Mouse (Mus musculus) hindbrain, embryonic 10.5 days (tissue): ENCODE measurements around the gene Cryge. TPM values are rescaled to one million over a fixed set of nuclear protein-coding genes. Genes with fewer than 3 reads are reported as not detected.

Experiments
- DNase-seq: peaks from one replicate; pipeline ENCODE4 v3.0.0-alpha.2; 2017; ENCODE audit warnings: low spot score
- H3K27ac ChIP-seq: fragments of 300-500 bp; sonication (generic); 2 replicates; pipeline ENCODE4 v1.5.1; 2016; ENCODE audit warnings: mild to moderate bottlenecking, moderate library complexity
- H3K27me3 ChIP-seq: fragments of 300-500 bp; sonication (generic); 2 replicates; pipeline ENCODE4 v1.6.1; 2016; ENCODE audit warnings: mild to moderate bottlenecking; ENCODE audit not compliant: poor library complexity, insufficient read depth, severe bottlenecking
- H3K36me3 ChIP-seq: fragments of 300-500 bp; sonication (generic); 2 replicates; pipeline ENCODE4 v1.6.1; 2016; ENCODE audit warnings: mild to moderate bottlenecking, moderate library complexity
- H3K4me1 ChIP-seq: fragments of 300-500 bp; sonication (generic); replicated peaks from 2 replicates; pipeline ENCODE4 v1.6.1; 2016; ENCODE audit warnings: mild to moderate bottlenecking
- H3K4me3 ChIP-seq: fragments of 300-500 bp; sonication (generic); 2 replicates; pipeline ENCODE4 v1.5.1; 2016; ENCODE audit warnings: mild to moderate bottlenecking, moderate library complexity
- H3K9me3 ChIP-seq: fragments of 300-500 bp; sonication (generic); 2 replicates; pipeline ENCODE4 v1.6.1; 2016; ENCODE audit warnings: mild to moderate bottlenecking, moderate library complexity
- WGBS: fragments of 180-500 bp; shearing (Covaris S2); methylation state at CpG from one replicate; pipeline ENCODE4 v1.1.7; 2016; 5-methylcytosine and 5-hydroxymethylcytosine counted together
- polyA plus RNA-seq: library from polyadenylated mRNA; unstranded; fragments of >200 nt; fragmentation: Nextera tagmentation; extraction: Ambion mirVana; gene quantifications from 2 replicates; pipeline ENCODE4 v1.2.1, GENCODE M21; 2016

The Cryge gene
- polyA plus RNA-seq, 1 experiment from 2014 or later: 0.30 TPM

DNA sequence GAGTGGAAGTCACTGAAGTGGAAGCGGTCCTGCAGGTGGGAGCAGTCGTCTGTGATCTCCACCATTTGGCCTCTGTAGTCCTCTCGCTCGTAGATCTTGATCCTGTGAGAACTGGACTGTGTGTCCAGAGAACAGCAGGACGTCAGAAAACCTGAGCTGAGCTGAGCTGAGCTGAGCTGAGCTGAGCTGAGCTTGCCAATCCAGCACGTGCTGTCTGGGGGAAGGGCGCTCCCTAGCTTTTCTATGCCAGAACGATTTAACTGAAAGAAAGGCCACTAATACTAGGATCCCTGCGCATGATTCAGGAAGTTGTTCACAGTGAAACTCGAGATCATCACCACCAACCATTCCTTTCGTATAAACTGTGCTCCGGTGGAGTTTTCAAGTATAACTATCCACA, 2.2 kb downstream of the Cryge start:
- Histone ChIP-seq H3K36me3 (no peaks in the 10 kb centered on the region), H3K4me1 (peaks cover 14% of the 10 kb centered on the region), H3K27ac (no peak overlapping the region), H3K4me3 (no peak overlapping the region), H3K9me3 (no peaks in the 10 kb centered on the region), H3K27me3 (peaks cover 6% of the 10 kb centered on the region; the same call in 1 of the 2 replicates)
- WGBS: 56% methylated on average over 12 of the region's 12 CpGs
- DNase-seq: no peak

GRCm38 (mm10) chr1:65046401-65047109, 4.4 kb downstream of the Cryge start:
- Histone ChIP-seq H3K4me1 (peaks cover 7% of the 10 kb centered on the region), H3K4me3 (no peak overlapping the region), H3K9me3 (no peaks in the 10 kb centered on the region), H3K27ac (no peak overlapping the region), H3K36me3 (no peaks in the 10 kb centered on the region), H3K27me3 (peaks cover 6% of the 10 kb centered on the region; the same call in 1 of the 2 replicates)
- WGBS: 40% methylated on average over 8 of the region's 8 CpGs
- no peak for DNase-seq

DNA sequence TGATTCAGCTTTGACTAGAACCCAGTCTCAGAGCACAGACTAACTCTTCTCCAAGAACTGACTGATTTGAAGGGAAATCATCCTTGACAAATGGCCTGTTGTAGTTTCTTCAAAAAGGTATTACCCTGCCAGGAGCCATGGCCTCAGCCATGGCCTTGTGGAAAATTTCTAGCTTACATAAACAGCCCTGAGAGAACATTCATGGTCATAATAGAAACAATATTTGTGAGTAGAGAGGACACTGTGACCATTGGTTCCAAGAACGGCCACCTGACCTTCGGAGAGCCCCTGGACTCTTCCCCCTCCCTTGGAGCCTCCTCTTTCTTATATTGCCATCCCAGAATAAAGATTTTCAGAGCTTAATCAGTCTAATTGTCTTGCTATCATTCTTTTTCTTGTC, 7.5 kb downstream of the Cryge start:
- Histone ChIP-seq H3K36me3 (no peaks in the 10 kb centered on the region), H3K4me1 (no peaks in the 10 kb centered on the region), H3K4me3 (no peak overlapping the region), H3K27ac (no peak overlapping the region), H3K27me3 (no peaks in the 10 kb centered on the region), H3K9me3 (no peaks in the 10 kb centered on the region)
- no peak for DNase-seq
- 80% methylated on average over 2 of the region's 2 CpGs for WGBS

- Histone ChIP-seq H3K4me1 (no peaks in the 10 kb centered on the region), H3K36me3 (no peaks in the 10 kb centered on the region), H3K27ac (no peak overlapping the region), H3K4me3 (no peak overlapping the region), H3K9me3 (no peaks in the 10 kb centered on the region), H3K27me3 (no peaks in the 10 kb centered on the region)
- no peak for DNase-seq
- 95% methylated on average over 3 of the region's 3 CpGs for WGBS
These were observed 9.1 kb downstream of the Cryge start for GRCm38 (mm10) chr1:65041837-65042236.

DNA sequence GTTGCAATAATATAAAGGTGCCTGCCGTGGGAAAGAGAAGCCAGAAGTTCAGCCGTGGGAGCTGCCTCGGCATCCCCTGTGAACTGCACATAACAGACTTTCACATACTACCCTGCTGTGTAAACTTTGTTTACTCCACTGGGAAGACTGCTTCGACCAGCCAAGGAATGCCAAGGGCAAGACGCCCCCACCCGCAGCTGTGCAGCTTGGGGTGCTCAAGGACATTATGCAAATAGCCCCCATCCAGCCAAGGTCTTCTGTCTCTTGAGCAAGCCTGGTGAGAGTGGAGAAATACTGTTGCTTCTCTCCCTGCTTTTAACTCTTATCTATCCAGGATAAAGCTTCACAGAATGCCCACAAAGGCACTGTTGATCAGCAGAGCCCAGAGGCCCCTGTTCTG, 10.1 kb downstream of the Cryge start:
- no peak overlapping the region for H3K27ac ChIP-seq
- H3K4me3 ChIP-seq: no peak overlapping the region
- DNase-seq: no peak
- no peaks in the 10 kb centered on the region for H3K36me3 ChIP-seq
- H3K9me3 ChIP-seq: no peaks in the 10 kb centered on the region
- no peaks in the 10 kb centered on the region for H3K4me1 ChIP-seq
- WGBS: 84% methylated on average over 6 of the region's 6 CpGs
- H3K27me3 ChIP-seq: no peaks in the 10 kb centered on the region

DNA sequence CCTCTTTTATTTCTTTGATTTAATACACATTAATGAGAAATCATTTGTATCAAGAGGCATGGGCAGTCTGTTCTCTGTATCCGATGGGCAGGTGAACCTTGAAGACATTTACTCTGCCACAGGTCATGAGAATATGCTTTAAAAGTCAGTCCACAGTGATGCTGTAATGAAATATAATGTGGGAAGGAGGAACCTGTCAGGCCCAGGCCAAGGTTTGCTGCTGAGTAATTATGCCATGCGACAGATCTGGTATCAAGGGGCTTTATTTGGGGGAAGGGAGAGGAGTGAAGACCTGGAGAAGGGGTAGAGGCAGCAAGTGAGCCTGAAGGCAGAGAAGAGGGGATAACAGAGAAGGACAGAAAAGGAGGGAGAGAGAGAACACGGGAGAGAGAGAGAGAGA, 11.3 kb downstream of the Cryge start:
- Histone ChIP-seq H3K4me1 (no peaks in the 10 kb centered on the region), H3K27me3 (no peaks in the 10 kb centered on the region), H3K36me3 (no peaks in the 10 kb centered on the region), H3K9me3 (no peaks in the 10 kb centered on the region), H3K4me3 (no peak overlapping the region), H3K27ac (no peak overlapping the region)
- no peak for DNase-seq
- 83% methylated on average over 3 of the region's 3 CpGs for WGBS

GRCm38 (mm10) chr1:65037542-65037941, 13.4 kb downstream of the Cryge start:
- Histone ChIP-seq H3K27me3 (no peaks in the 10 kb centered on the region), H3K4me3 (no peak overlapping the region), H3K36me3 (no peaks in the 10 kb centered on the region), H3K27ac (no peak overlapping the region), H3K9me3 (no peaks in the 10 kb centered on the region), H3K4me1 (no peaks in the 10 kb centered on the region)
- 78% methylated on average over 2 of the region's 2 CpGs for WGBS
- DNase-seq: no peak

DNA sequence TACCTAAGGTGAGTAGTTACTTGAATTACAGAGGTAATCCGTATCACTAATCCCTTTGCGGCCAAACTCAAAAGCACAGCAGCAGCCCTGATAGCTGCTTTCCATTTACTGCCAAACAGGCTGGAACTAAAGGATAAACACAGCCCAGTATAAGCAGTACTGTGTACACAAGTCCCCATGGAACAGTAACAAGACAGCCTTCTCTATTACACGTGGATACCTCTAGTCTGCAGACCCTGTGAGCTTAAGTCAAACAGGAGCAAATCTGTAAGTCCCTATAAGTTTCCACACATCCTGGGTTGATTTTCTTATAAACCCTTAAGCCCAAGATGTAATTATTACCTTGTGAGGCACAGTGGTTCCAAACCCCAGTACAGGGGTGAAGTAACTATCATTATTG, 15.4 kb downstream of the Cryge start:
- H3K27me3 ChIP-seq: no peaks in the 10 kb centered on the region
- 46% methylated on average over 3 of the region's 3 CpGs for WGBS
- H3K27ac ChIP-seq: no peak overlapping the region
- H3K4me1 ChIP-seq: no peaks in the 10 kb centered on the region
- no peak for DNase-seq
- H3K4me3 ChIP-seq: no peak overlapping the region
- H3K9me3 ChIP-seq: no peaks in the 10 kb centered on the region
- no peaks in the 10 kb centered on the region for H3K36me3 ChIP-seq

DNA sequence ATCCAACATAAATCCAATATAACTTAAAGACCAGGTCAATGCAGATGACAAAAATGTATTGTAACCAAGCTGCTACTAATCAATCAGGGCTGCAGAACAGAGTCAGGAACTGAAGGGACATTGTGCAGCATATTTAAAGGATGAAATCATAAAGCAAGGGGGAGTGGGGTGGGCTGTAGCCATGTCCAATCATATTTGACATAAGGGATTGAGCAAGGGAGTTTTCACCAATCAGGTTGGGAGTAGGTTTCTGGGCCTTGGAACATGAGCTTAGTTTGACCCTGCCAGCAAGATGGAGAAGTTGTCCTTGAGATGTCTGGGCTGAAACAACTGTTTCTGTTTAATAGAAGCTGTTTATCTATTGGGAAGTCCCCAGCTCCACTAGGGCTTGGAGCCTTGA, 18.3 kb downstream of the Cryge start, which contains the start of gene Akr1cl:
Gene Akr1cl, minus strand, starts transcription at position 119 of the 400 bp plus-strand sequence.
- Histone ChIP-seq H3K9me3 (no peaks in the 10 kb centered on the region), H3K27me3 (no peaks in the 10 kb centered on the region), H3K27ac (no peak within 1 kb of the TSS)

DNA sequence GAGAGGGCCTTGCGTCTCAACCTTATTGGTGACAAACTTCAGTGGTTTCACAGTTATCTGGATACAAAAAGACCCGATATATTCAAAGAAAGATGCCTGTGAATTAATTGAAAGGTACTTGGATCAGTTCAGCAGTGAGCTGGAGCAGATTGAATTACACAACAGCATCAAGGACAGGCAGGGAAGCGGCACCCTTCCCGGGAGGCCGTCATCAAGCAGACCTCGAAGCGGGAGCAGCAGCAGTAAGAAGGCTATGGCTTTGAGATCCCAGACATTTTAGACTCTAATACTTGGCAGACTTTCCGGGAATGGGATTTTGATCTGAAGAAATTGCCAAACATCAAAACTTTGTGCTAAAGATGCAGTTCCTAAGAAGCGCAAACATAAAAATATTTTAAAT, 22.7 kb downstream of the Cryge start:
- H3K4me1 ChIP-seq: no peaks in the 10 kb centered on the region
- 72% methylated on average over 9 of the region's 9 CpGs for WGBS
- no peak overlapping the region for H3K4me3 ChIP-seq
- no peaks in the 10 kb centered on the region for H3K9me3 ChIP-seq
- no peak for DNase-seq
- H3K36me3 ChIP-seq: no peaks in the 10 kb centered on the region
- H3K27ac ChIP-seq: no peak overlapping the region
- no peaks in the 10 kb centered on the region for H3K27me3 ChIP-seq

More for the DNA sequence above, 18.3 kb downstream of the Cryge start, which contains the start of gene Akr1cl:
- DNase-seq: no peak
- no peaks in the 10 kb centered on the region for H3K36me3 ChIP-seq
- H3K4me1 ChIP-seq: no peaks in the 10 kb centered on the region
- H3K4me3 ChIP-seq: no peak within 1 kb of the TSS

GRCm38 (mm10) chr1:65012726-65013125, 38.2 kb downstream of the Cryge start:
- no peak overlapping the region for H3K27ac ChIP-seq
- no peaks in the 10 kb centered on the region for H3K4me1 ChIP-seq
- no peak overlapping the region for H3K4me3 ChIP-seq
- WGBS: 77% methylated on average over 4 of the region's 4 CpGs
- no peaks in the 10 kb centered on the region for H3K27me3 ChIP-seq
- H3K9me3 ChIP-seq: no peaks in the 10 kb centered on the region
- DNase-seq: no peak
- H3K36me3 ChIP-seq: no peaks in the 10 kb centered on the region

- no peaks in the 10 kb centered on the region for H3K36me3 ChIP-seq
- no peaks in the 10 kb centered on the region for H3K9me3 ChIP-seq
- no peak overlapping the region for H3K4me3 ChIP-seq
- 19% methylated on average over 9 of the region's 9 CpGs for WGBS
- no peaks in the 10 kb centered on the region for H3K27me3 ChIP-seq
- peak; percentile 65 for DNase-seq
- H3K27ac ChIP-seq: no peak overlapping the region
- no peaks in the 10 kb centered on the region for H3K4me1 ChIP-seq
These were observed 40.8 kb downstream of the Cryge start for GRCm38 (mm10) chr1:65010153-65010552.

DNA sequence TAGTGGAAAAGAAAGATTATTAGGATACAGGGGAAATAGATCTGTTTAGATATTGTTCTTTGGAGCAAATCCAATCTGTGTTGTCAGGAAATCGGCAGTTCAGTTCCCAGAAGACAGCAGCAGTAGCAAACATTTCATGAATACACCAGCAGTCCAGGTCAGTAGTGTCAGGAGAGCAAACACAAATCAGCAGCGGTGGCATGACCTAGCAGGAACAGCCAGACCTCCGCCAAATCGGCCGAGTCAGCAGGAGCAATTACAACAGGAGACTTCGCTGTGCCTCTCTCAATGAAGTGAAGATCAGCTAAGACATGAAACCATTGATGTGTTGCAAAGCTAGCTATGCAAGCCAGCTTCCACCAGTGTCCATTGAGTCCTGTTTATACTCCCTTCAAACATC, 45.4 kb downstream of the Cryge start:
- Histone ChIP-seq H3K4me1 (no peaks in the 10 kb centered on the region), H3K27me3 (no peaks in the 10 kb centered on the region), H3K9me3 (no peaks in the 10 kb centered on the region), H3K36me3 (no peaks in the 10 kb centered on the region), H3K27ac (no peak overlapping the region), H3K4me3 (no peak overlapping the region)
- 87% methylated on average over 6 of the region's 6 CpGs for WGBS
- DNase-seq: no peak

DNA sequence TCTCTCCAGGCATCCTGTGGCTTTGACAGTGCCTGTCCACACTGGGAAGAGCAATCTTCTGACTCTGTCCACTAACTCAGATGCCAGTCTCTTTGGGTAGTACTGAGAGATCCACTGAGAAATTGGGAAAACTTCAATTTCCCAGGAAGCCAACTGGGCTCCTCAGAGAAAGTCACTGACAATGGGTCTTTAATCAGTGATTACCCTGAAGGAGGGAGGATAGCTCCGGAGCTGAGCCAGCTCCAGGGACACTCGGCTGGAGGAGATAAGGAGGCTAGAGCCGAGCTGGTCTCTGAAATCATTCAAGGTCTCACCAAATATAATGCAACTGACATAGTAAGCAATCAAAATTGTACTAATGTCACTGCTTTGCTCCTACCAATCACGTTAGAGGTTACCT, 46.4 kb downstream of the Cryge start:
- H3K9me3 ChIP-seq: no peaks in the 10 kb centered on the region
- no peaks in the 10 kb centered on the region for H3K4me1 ChIP-seq
- no peaks in the 10 kb centered on the region for H3K27me3 ChIP-seq
- 79% methylated on average over 4 of the region's 4 CpGs for WGBS
- H3K36me3 ChIP-seq: no peaks in the 10 kb centered on the region
- no peak overlapping the region for H3K4me3 ChIP-seq
- no peak for DNase-seq
- no peak overlapping the region for H3K27ac ChIP-seq
